Mouse (Mus musculus) ES-CJ7 (cell line): ENCODE measurements around the gene Spin1.

Experiments used
- DNase-seq: peaks from one replicate; pipeline ENCODE4 v3.0.0; 2011; ENCODE audit warnings: low read depth, low spot score

Spin1 gene

DNA sequence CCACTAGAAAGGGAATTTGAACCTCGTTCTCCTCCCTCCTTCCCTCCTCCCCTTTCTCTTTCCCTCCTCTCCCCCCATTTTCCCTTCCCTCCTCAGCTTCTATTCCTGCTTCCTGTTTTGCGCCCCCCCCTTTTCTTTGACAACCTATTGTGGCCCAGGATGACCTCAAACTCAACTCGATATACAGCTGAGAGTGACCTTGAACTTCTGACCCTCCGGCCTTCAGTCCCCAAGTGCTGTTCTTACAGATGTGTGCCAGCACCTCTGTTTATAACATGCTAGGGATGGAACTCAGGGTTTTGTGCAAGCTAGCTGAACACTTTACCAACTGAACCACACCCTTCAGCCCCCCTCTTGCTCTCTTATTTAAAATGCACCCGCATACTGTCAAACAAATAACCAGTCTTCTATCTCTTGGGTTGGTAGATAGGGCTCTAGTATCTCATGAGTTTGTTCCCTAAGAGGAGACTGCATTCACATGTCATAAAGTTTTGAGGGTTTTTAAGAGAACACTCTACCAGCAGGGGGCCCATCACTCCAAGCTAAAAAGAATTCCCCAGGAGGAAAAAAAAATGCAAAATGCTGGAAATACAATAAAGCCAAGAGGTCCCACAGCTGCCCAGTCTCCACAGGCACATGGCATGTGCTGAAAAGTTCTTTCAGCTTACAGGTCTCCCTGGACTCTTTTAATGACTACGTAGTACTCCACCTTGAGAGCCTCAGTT lies 90.9 kb downstream of the Spin1 start:
- DNase-seq = peak; percentile 68

DNA sequence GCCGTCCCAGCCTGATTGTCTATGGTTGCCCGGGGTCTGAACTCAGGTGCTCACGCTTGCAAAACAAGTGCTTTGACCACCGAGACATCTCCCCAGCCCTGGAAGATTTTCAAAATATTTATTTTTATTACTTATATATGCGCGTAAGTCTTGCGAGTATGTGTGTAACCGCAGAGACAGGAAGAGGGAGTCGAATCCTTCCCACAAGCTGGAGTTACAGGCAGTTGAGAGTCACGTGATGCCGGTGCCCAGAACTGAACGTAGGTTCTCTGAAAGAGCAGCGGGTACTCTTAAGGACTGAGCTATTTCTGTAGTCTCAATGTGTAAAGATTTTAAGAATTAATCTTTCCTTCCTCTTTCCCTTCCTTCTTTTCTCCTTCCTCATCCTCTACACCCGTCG lies 93.2 kb downstream of the Spin1 start:
- DNase-seq = no peak

DNA sequence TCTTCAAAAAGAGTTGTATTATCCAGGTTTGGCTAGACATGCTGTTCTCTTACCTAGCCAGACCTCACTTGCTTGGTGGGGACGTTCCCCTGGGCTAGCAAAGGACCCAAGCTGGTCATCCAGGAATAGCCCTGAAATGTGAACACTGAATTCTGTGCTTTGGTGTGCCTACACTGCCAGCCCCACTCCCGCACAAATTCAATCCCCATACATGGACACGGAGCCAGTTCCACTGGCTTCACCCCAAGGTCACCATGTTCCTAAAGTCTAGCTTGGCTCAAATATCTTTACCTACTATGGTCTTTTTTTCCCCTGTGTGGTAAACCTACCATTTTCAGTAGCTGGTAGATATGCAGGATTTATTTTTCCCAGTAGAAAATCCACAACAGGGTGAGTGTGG lies 97.0 kb downstream of the Spin1 start:
- DNase-seq = no peak

DNA sequence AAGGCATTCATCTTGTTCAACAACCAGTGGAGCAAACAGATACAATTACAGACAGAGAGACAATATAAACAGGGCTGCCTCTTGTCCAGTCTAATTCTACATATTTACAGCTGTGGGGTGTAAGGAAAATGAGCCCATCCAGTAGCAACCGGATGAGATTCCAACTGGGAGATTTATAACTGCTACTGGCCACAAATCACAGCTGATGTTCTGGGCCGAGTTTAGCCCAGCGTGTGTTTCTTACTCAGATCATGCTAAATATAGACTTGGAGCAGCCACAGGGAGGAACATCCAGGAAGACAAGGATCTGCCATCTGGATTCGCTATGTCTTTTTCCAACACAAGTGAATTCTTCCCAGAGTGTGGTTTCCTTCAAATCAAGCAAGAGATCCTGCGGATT lies 97.5 kb downstream of the Spin1 start:
- no peak for DNase-seq
